Mouse (Mus musculus): Measurements from ENCODE around the gene Olfml2b.

Olfml2b gene

GRCm38 (mm10) chr1:170647381-170647780 is 3.0 kb downstream of the Olfml2b start:
- no peak for DNase-seq

GRCm38 (mm10) chr1:170647971-170648514 is 3.7 kb downstream of the Olfml2b start:
- DNase-seq: no peak

GRCm38 (mm10) chr1:170651046-170651723 is 6.9 kb downstream of the Olfml2b start:
- no peak for DNase-seq

GRCm38 (mm10) chr1:170651989-170652740 is 7.8 kb downstream of the Olfml2b start:
- no peak for DNase-seq

GRCm38 (mm10) chr1:170655280-170655917 is 11.1 kb downstream of the Olfml2b start:
- DNase-seq: peak; percentile 36

GRCm38 (mm10) chr1:170656518-170657227 is 12.3 kb downstream of the Olfml2b start:
- no peak for DNase-seq

GRCm38 (mm10) chr1:170657228-170657521 is 12.8 kb downstream of the Olfml2b start:
- no peak for DNase-seq

- no peak for DNase-seq
Measured at GRCm38 (mm10) chr1:170657643-170658314, 13.4 kb downstream of the Olfml2b start.

- no peak for DNase-seq
Measured at GRCm38 (mm10) chr1:170659260-170659659, 14.9 kb downstream of the Olfml2b start.

GRCm38 (mm10) chr1:170664620-170665185 is 20.4 kb downstream of the Olfml2b start:
- no peak for DNase-seq

GRCm38 (mm10) chr1:170665200-170665599 is 20.9 kb downstream of the Olfml2b start:
- no peak for DNase-seq

GRCm38 (mm10) chr1:170674184-170674775 is 29.9 kb downstream of the Olfml2b start:
- no peak for DNase-seq

- DNase-seq: no peak
Measured at GRCm38 (mm10) chr1:170677681-170678080, 33.3 kb downstream of the Olfml2b start.

- DNase-seq: no peak
Measured at GRCm38 (mm10) chr1:170678861-170679260, 34.5 kb downstream of the Olfml2b start.

GRCm38 (mm10) chr1:170679624-170680023 is 35.3 kb downstream of the Olfml2b start:
- DNase-seq: no peak

GRCm38 (mm10) chr1:170683863-170684262 is 39.5 kb downstream of the Olfml2b start:
- DNase-seq: no peak

- DNase-seq: no peak
Measured at GRCm38 (mm10) chr1:170689773-170690172, 45.4 kb downstream of the Olfml2b start.

- DNase-seq: no peak
Measured at GRCm38 (mm10) chr1:170691301-170691700, 47.0 kb downstream of the Olfml2b start.

GRCm38 (mm10) chr1:170694821-170695291 is 50.5 kb downstream of the Olfml2b start:
- DNase-seq: no peak

- no peak for DNase-seq
Measured at GRCm38 (mm10) chr1:170695326-170695725, 51.0 kb downstream of the Olfml2b start.

- DNase-seq: no peak
Measured at GRCm38 (mm10) chr1:170696996-170697395, 52.7 kb downstream of the Olfml2b start.
